Mouse (Mus musculus) brain, embryonic 14.5 days (tissue): ENCODE data around the gene Samhd1.

Source experiments
- CTCF ChIP-seq: fragments of 200-500 bp; IDR thresholded peaks from 2 replicates; pipeline ENCODE4 v1.5.1; 2012; ENCODE audit warnings: inconsistent platforms, mild to moderate bottlenecking, moderate library complexity, borderline replicate concordance; ENCODE audit not compliant: insufficient read depth, insufficient read length; ENCODE audit errors: extremely low read depth
- POLR2A ChIP-seq: fragments of 200-500 bp; IDR thresholded peaks from 2 replicates; pipeline ENCODE4 v1.6.1; 2012; ENCODE audit warnings: mild to moderate bottlenecking, inconsistent platforms, borderline replicate concordance; ENCODE audit not compliant: poor library complexity, insufficient read depth, insufficient read length, severe bottlenecking; ENCODE audit errors: extremely low read depth

DNA sequence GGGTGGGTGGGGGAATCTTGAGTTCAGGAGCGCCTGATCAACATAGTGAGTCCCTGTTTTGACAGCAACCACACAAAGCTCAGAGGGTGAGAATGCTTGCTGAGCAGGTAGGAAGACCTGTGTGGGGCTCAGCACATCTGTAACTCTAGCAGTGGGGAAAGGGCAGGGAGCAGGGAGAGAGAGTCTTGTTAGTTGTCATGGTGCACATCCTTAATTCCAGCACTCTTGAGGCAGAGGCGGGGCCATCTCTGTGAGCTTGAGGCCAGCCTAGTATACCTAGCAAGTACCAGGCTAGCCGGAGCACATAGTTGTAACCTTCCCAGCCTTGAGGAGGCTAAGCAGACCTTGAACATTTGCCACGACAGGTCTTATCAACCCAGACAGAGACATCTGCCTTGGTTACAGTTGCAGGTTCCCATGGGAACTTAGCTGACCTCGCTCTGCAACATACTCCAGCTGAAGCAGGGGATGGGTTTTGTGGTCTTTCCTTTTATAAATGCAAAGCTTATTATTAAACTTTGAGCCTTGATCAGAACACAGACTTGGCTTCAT is 4.3 kb upstream of the Samhd1 start:
- TF ChIP-seq POLR2A: no peak
- no peak for TF ChIP-seq CTCF
